Mouse (Mus musculus) intestine, postnatal 0 days (tissue): ENCODE data around the gene Hmgb2. TPM values are rescaled to one million over a fixed set of nuclear protein-coding genes. Genes with fewer than 3 reads are reported as not detected.
A peak's percentile ranks its signal among the peaks of the same experiment; 100 is the strongest.

Source experiments
- ATAC-seq: fragments of 200-750 bp; cut with Nextera tagmentation; 2 replicates; pipeline ENCODE4 v1.8.0; 2017; ENCODE audit warnings: mild to moderate bottlenecking, moderate TSS enrichment, moderate library complexity
- H3K27ac ChIP-seq: fragments of 300-500 bp; sonication (generic); 2 replicates; pipeline ENCODE4 v1.5.1; 2014; ENCODE audit warnings: mild to moderate bottlenecking, low read depth, low read length, moderate library complexity
- H3K27me3 ChIP-seq: fragments of 300-500 bp; sonication (generic); replicated peaks from 2 replicates; pipeline ENCODE4 v1.6.1; 2014; ENCODE audit warnings: low read length, mixed read lengths; ENCODE audit not compliant: control insufficient read depth, insufficient read depth
- H3K36me3 ChIP-seq: fragments of 300-500 bp; sonication (generic); 2 replicates; pipeline ENCODE4 v1.6.1; 2014; ENCODE audit warnings: mild to moderate bottlenecking, moderate library complexity; ENCODE audit not compliant: control insufficient read depth, insufficient read depth
- H3K4me1 ChIP-seq: fragments of 300-500 bp; sonication (generic); replicated peaks from 2 replicates; pipeline ENCODE4 v1.6.1; 2014; ENCODE audit warnings: antibody characterized with exemption, low read length, mixed read lengths; ENCODE audit not compliant: control insufficient read depth, insufficient read depth
- H3K4me2 ChIP-seq: fragments of 300-500 bp; sonication (generic); replicated peaks from 2 replicates; pipeline ENCODE4 v1.6.1; 2014; ENCODE audit warnings: low read depth, mild to moderate bottlenecking, moderate library complexity
- H3K4me3 ChIP-seq: fragments of 300-500 bp; sonication (generic); 2 replicates; pipeline ENCODE4 v1.5.1; 2014; ENCODE audit warnings: low read depth, low read length
- H3K9ac ChIP-seq: fragments of 300-500 bp; sonication (generic); 2 replicates; pipeline ENCODE4 v1.6.1; 2014; ENCODE audit warnings: mild to moderate bottlenecking, low read depth, low read length
- H3K9me3 ChIP-seq: fragments of 300-500 bp; sonication (generic); 2 replicates; pipeline ENCODE4 v1.6.1; 2016; ENCODE audit warnings: mixed run types; ENCODE audit not compliant: control insufficient read depth
- CTCF ChIP-seq: sonication (generic); IDR thresholded peaks from 2 replicates; pipeline ENCODE4 v1.5.1; 2016; ENCODE audit warnings: low read depth, mild to moderate bottlenecking, control low read depth, antibody characterized with exemption, moderate library complexity
- WGBS: fragments of 180-500 bp; shearing (Covaris S2); extraction: QIAGEN DNeasy Blood & Tissue Kit; methylation state at CpG from one replicate; pipeline ENCODE4 v1.1.7; 2014; 5-methylcytosine and 5-hydroxymethylcytosine counted together
- polyA plus RNA-seq: library from polyadenylated mRNA; unstranded; fragments of >200 nt; fragmentation: Nextera tagmentation; extraction: Ambion mirVana; gene quantifications from 2 replicates; pipeline ENCODE4 v1.2.1, GENCODE M21; 2015

The Hmgb2 gene
- polyA plus RNA-seq, 1 experiment from 2014 or later: 201 TPM

DNA sequence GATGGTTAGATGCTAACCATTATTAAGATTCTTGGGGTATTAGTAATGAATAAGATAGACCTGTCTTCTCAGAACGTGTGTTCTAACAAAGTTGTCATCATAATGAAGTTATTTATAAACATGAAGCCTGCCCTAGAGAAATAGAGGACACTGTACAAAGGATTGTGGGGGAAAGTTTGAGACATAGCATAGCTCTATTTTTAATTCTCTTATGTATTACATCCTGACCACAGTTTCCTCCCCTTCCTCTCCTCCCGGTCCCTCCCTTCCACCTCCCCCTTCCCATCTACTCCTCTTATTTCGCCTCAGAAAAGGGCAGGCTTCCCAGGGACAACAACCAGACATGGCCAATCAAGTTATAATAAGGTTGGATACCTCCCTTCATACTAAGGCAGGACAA lies 33.3 kb upstream of the Hmgb2 start:
- Histone ChIP-seq H3K9me3 (no peaks in the 10 kb centered on the region), H3K4me2 (no peak overlapping the region), H3K27ac (no peak overlapping the region), H3K4me3 (no peak overlapping the region), H3K4me1 (no peaks in the 10 kb centered on the region), H3K9ac (no peak overlapping the region), H3K27me3 (no peaks in the 10 kb centered on the region), H3K36me3 (0 out of 2 replicates have a peak, but pooled peaks cover 3% of the 10 kb centered on the region)
- no peak for ATAC-seq
- TF ChIP-seq CTCF: no peak
- WGBS: 67% methylated on average over 3 of the region's 3 CpGs

DNA sequence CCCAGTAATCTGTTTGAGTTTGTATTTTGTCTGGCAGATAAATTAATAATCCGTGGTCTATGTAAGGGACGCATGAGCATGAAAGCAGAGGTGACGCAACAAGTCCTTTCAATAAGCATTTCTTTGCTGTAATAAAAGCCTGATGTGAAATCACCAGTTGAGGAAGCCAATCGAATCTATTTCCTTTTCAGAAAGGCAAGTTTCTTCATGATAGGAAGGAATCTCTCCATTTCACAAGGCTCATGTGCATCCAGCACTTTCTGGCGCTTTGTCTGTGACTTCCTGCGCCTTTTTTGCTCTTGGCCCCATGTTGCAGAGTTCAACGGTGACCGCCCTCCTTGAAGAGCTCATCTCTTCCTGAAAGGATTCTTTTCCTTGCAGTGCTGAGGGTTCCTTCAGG lies 32.0 kb upstream of the Hmgb2 start:
- H3K4me3 ChIP-seq: no peak overlapping the region
- H3K27me3 ChIP-seq: no peaks in the 10 kb centered on the region
- H3K36me3 ChIP-seq: 0 out of 2 replicates have a peak, but pooled peaks cover 3% of the 10 kb centered on the region
- H3K9me3 ChIP-seq: no peaks in the 10 kb centered on the region
- H3K4me1 ChIP-seq: no peaks in the 10 kb centered on the region
- ATAC-seq: no peak
- no peak overlapping the region for H3K9ac ChIP-seq
- no peak overlapping the region for H3K27ac ChIP-seq
- no peak for TF ChIP-seq CTCF
- H3K4me2 ChIP-seq: no peak overlapping the region
- WGBS: 89% methylated on average over 8 of the region's 8 CpGs

DNA sequence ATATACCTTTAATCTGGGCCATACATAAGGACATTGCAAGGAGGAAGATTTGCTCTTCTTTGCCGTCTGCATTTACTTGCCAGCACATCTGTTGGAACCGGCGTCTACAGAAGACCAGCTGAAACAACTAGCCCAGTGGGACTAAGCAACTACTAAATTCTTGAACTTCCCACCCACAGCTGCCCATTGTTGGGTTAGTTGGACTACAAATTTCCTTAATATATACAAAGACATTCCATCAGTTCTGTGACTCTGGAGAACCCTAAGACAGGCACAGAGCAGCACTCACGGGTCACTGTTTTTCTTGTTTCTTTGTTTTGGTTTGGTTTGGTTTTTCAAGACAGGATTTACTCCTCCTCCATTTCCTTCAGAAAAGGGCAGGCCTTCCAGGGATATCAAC lies 31.1 kb upstream of the Hmgb2 start:
- Histone ChIP-seq H3K4me1 (0 out of 2 replicates have a peak, but pooled peaks cover 4% of the 10 kb centered on the region), H3K9me3 (no peaks in the 10 kb centered on the region), H3K27ac (no peak overlapping the region), H3K4me2 (no peak overlapping the region), H3K36me3 (0 out of 2 replicates have a peak, but pooled peaks cover 3% of the 10 kb centered on the region), H3K9ac (no peak overlapping the region), H3K27me3 (no peaks in the 10 kb centered on the region), H3K4me3 (no peak overlapping the region)
- WGBS: 73% methylated on average over 4 of the region's 4 CpGs
- no peak for ATAC-seq
- TF ChIP-seq CTCF: no peak

DNA sequence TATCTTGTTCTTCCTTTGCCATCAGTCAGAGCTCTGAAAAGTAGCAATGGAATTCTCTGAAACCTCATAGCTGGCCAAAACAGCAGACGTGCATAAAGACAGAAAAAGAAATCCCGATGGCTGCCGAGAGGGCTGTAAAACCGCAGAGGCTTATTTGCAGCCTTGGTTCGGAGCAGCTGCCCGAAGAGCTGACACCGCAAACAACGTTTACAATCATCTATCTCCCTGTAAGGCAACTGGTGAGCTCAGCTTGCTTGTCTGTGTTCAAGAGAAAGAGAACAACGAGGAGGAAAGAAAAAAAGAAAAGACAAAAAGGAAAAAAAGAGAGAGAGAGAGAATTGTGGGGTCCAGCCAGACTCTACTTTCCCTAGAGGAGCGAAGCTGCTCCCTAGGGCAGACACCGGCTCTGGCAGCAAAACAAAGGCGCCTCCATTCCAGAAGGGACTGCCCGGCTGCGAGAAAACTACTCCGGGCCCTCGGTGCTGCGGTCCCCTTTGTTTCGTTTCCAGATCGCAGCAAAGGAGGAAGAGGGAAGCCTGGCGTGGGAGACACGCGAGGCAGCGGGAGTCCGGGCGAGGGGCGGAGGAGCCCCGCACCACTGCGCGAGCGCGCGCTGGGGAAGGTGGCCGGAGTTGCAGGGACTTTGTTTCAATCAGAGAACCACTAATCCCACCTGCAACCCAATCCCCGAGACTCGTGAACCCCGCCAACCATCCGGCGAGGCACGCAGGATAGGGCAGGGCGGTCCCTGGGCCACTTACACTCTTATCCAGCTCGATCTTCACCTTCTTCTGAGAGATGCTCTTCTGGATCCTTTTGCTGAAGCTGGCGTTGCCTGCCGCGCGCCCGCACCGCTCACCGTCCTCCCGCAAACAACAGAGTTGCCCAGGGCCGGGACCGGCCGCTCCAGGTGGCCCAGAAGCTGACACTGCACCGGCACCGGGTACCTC lies 24.9 kb upstream of the Hmgb2 start:
- ATAC-seq: peak; percentile 28
- TF ChIP-seq CTCF: no peak
- Histone ChIP-seq H3K4me3 (peak overlapping the region; percentile 100), H3K4me2 (peak overlapping the region; percentile 89), H3K36me3 (0 out of 2 replicates have a peak, but pooled peaks cover 2% of the 10 kb centered on the region), H3K9ac (peak overlapping the region; percentile 77), H3K27me3 (no peaks in the 10 kb centered on the region), H3K27ac (peak overlapping the region; percentile 78), H3K4me1 (0 out of 2 replicates have a peak, but pooled peaks cover 5% of the 10 kb centered on the region), H3K9me3 (no peaks in the 10 kb centered on the region)
- WGBS: under 1% methylated on average over 54 of the region's 54 CpGs

DNA sequence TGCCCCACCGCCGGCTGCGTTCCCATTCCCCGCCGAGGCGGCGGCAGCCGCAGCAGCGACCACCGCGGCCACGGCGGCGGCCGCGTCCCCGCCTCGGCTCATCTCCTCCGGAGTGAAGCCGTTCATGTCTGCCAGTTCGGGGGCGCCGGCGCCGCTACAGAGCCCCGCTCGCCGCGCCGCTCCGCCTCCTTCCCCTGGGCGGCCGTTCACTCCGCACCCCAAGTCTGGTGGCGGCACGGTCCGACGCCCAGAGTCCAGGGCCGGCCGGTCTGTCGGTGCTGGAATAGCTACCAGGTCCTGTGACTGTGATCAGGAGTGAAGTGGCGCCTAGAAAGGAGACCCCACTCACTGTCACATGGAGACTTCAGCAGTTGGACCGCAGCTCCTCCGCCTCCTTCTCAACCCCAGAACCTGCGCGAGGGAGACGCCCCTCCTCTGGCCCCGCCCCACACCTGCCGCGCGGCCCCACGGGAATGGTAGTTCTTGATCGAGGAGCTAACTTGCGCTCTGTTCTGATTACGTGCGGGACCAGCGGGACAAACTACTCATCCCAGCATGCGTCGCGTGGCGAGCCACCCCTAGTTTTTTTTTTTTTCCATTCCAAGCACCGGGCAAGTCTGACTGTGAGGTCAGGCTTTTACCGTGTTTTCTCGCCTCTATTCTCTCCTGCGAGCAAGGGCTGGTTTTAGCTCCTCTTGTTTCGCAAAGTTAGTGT lies 24.1 kb upstream of the Hmgb2 start, which contains the start of gene Sap30:
Gene Sap30, minus strand, starts transcription at position 420 of the 715 bp plus-strand sequence.
- WGBS: under 1% methylated on average over 56 of the region's 66 CpGs
- no peaks in the 10 kb centered on the region for H3K9me3 ChIP-seq
- TF ChIP-seq CTCF: no peak
- peak within 1 kb of the TSS; percentile 100 for H3K4me3 ChIP-seq
- peak within 1 kb of the TSS; percentile 89 for H3K4me2 ChIP-seq
- no peaks in the 10 kb centered on the region for H3K36me3 ChIP-seq
- peak within 1 kb of the TSS; percentile 77 for H3K9ac ChIP-seq
- ATAC-seq: peak; percentile 95
- H3K4me1 ChIP-seq: 0 out of 2 replicates have a peak, but pooled peaks cover 5% of the 10 kb centered on the region
- no peaks in the 10 kb centered on the region for H3K27me3 ChIP-seq
- H3K27ac ChIP-seq: peak within 1 kb of the TSS; percentile 78

DNA sequence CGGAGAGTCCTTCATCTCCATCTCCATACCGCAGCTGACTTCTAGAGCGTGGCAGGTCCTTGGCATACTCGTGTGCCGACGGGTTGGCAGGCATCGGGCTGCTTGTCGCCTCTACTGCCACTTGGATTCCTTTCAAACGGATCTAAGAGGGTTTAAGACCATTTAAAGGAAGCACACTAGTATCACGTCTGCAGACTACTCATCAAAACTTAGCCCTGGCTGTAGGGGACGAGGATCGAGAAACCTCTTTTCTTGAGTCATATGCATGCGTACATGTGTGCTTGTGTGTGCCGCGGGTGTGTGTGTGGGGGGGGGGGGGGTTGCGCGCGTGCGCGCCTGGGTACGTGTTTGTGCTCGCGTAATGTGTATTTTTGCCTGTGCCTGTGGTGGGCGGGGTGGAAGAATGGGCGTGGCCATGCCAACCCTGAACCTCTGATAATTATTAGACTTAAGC lies 23.4 kb upstream of the Hmgb2 start:
- ATAC-seq: peak; percentile 34
- Histone ChIP-seq H3K9ac (peak overlapping the region; percentile 77; the same call in 1 of the 2 replicates), H3K4me2 (peak overlapping the region; percentile 89), H3K9me3 (no peaks in the 10 kb centered on the region), H3K36me3 (no peaks in the 10 kb centered on the region), H3K27ac (peak overlapping the region; percentile 51), H3K27me3 (no peaks in the 10 kb centered on the region), H3K4me3 (peak overlapping the region; percentile 100), H3K4me1 (0 out of 2 replicates have a peak, but pooled peaks cover 5% of the 10 kb centered on the region)
- under 1% methylated on average over 25 of the region's 25 CpGs for WGBS
- TF ChIP-seq CTCF: no peak
